Mouse (Mus musculus) regulatory T cell (primary cell): Measurements from ENCODE around the gene Cyb561.

Experiments
- in situ Hi-C: fragments of 300-600 bp; cut with MboI, MseI; formaldehyde crosslinking; loops from one replicate; pipeline ENCODE4 v1.15.1; 2025; ENCODE audit warnings: high pct_unique_total_duplicates

The Cyb561 gene

GRCm38 (mm10) chr11:105952111-105952510, 1.0 kb downstream of the Cyb561 start:
- in situ Hi-C loops, result no loop called here

GRCm38 (mm10) chr11:105951601-105952044, 1.5 kb downstream of the Cyb561 start:
- in situ Hi-C loops, result no loop called here

- in situ Hi-C loops, result no loop called here
Observed at GRCm38 (mm10) chr11:105950519-105950918, 2.6 kb downstream of the Cyb561 start.

DNA sequence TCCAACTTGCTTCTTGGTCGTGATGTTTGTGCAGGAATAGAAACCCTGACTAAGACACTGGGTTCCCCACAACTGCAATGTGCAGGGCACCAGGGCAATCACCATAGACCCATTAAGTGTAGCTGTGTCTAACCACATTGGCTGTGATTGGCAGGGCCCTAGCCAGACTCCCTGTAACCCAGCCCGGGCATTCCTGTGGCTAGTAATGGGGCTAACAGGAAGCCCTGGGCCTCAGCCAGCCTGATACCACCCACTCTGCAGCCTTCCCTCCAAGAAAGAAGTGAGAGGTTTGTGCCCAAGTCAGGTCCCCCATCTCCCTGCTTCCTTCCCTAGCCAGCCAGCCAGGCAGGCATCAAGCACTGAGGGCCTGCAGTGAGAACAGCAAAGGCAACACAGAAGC, 4.9 kb downstream of the Cyb561 start:
- in situ Hi-C loops, result no loop called here

DNA sequence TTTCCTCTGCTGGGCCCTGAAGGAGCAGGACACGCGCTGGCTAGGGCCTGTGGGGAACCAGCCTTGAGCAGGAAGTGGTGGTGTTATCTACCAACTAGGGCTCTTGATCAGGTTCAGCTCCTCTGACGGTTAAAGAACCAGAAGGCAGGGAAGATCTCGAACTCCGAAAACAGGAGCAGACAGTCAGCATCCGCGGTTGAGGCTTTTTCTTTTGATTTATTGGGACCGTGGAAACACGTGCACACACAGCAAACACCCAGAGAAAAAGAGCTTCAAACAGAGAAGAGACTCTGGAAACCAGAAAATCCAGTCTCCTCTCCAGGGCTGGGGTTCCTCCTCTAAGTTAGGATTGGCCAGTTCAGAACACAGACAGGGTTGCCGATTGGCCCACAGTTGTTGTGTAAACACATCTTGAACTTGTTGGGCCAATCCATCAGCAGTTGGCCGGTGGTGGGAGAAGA, 6.4 kb downstream of the Cyb561 start:
- in situ Hi-C loops, result no loop called here

- in situ Hi-C loops, result loop anchor here (5.0 kb wide), 1 partner anchor 47 kb away; the partner anchor contains the start of gene Ace3
Observed at GRCm38 (mm10) chr11:105944770-105945672, 8.1 kb downstream of the Cyb561 start.

GRCm38 (mm10) chr11:105944126-105944621, 9.0 kb downstream of the Cyb561 start:
- in situ Hi-C loops, result loop anchor here (5.0 kb wide), 1 partner anchor 48 kb away; the partner anchor contains the start of gene Ace3

DNA sequence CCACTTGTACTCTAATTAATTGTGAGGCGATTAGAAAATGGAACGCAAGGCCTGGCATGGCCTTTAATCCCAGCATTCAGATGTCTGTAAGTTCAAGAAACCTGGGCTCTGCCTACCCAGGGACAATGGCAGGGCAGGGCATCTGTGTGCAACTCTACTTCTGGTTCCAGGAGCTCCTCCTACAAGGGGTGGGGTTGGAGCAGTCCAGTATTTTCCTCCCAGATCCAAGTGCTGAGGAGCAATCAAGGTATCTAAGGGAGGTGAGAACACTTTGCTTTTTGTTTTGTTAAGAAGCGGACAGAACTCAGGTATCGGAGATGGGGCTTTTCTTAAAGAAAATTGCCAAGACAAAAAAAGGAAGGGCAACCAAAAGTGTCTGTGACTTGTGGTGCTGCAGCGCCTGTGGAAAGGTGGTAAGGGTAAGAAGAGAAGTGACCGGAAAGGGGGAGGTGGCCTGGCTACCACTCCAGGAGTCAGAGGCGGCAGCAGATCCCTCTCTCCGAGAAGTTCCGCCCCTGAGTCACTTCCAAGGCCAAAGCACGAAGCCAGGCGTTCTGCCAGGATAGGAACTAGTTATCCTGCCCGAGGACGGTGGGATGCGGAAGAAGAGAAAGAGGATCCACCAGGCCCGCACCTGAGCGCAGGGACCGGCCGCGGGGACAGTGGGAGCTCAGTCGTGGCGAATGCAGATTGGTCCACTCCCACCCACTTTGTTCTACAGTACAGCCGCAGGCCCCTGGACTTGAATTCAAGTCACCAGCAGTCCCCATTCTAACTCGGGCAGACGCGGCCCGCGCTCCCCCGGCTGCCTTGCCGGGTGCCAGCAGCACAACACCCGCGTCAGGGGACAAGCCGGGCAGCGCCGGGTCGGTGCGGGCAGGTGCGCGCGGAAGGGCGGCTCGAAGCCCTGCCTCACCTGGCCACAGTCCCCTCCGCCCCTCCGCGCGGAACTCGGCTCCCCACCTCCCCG, 9.7 kb downstream of the Cyb561 start:
- in situ Hi-C loops, result loop anchor here (5.0 kb wide), 1 partner anchor 49 kb away; the partner anchor contains the start of gene Ace3

GRCm38 (mm10) chr11:105941973-105942372, 11.2 kb downstream of the Cyb561 start:
- in situ Hi-C loops, result loop anchor here (5.0 kb wide), 1 partner anchor 50 kb away; the partner anchor contains the start of gene Ace3

- in situ Hi-C loops, result no loop called here
Observed at GRCm38 (mm10) chr11:105938771-105939170, 14.4 kb downstream of the Cyb561 start.

DNA sequence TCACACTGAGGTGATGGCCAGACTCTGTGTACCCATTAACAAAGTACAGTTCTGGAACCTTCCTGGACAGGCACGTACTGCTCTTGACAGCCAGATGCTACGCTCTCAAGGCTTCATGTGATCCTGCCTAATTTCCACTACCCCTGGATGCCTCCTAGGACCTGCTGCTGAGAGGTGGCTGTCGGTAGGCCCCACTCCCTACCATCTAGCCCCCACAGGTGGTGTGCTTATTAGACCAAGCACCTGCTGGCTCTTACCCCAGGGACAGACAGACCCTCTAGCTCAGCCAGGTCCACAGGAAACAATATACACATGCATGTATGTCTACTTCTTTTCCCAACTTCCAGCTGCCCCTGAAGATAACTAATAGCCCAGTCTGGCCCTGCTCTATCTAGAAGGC, 16.2 kb downstream of the Cyb561 start:
- in situ Hi-C loops, result no loop called here

- in situ Hi-C loops, result no loop called here
Observed at GRCm38 (mm10) chr11:105936200-105936599, 16.9 kb downstream of the Cyb561 start.

DNA sequence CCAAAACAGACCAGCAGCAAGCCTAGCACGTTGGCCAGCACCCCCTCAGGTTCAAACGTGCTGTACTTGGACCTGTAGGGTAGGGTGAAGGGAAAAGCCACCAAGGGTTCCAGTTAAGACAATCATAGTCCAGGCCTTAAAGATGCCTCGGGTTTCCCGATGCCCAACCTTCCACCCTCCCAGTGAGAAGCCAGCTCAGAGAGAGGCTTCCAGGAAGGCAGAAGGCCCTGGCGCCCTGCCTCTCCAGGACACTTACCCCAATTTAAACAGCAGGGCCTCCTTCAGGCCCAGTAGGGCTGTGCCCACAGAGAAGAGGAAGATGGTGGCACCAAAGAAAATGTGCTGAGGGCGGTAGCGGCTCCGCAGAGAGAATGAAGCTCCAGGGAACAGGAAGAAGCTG, 17.6 kb downstream of the Cyb561 start:
- in situ Hi-C loops, result no loop called here

DNA sequence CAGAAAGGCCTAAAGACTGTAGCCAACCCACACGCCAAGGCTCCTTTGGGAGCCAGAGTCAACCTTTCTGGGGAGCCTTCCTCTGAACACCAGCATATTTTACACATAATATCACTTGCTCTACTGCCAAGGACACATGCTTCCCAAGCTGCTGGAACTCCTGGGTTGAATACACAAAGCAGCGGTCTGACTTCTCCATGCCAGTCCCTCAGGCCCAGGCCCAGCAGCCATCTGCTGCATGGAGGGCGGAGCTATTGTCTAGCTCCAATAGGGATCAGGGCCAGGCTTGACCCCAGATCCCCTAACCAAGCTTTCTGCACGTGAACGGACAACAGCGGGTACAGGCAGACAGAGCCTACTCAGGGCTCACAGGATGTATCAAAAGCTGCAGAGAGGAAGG, 18.3 kb downstream of the Cyb561 start:
- in situ Hi-C loops, result no loop called here

DNA sequence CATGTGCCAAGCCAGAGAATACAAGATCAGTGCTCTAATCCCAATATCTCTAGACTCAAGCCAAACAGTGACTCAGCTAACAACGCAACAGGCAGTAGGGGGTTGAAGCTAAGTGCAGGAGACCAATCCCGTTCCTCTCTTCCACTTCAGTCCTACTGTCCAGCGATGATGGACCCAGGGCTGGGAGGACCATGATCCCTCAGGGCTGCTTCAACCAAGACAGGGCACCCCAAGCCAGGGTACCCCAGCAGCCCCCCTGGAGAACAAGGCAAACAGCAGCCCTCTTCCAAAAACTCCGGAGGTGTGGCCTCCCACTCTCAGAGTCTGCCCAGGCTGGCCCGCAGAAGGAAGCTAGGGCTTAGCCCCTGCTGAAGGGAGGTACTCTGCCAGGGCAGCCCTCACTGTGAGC, 18.8 kb downstream of the Cyb561 start:
- in situ Hi-C loops, result no loop called here

DNA sequence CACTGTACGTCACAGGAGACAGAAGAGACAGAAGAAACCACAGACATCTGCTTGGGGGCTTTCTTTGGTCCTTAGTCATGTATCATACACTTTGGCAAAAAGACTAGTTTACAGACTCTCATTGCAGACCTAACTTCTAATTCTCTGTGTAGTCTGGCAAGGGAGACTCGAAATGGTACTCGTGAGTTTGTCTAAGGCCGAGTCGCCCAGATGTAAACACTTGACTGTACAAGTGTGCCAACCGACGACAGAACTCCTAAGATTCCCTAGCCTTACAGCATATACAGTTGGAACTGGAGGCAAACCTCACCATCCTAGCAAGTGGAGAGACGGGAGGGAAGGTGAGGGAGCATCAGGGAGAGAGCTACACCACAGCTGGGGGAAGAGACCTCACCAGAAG, 19.4 kb downstream of the Cyb561 start:
- in situ Hi-C loops, result no loop called here

DNA sequence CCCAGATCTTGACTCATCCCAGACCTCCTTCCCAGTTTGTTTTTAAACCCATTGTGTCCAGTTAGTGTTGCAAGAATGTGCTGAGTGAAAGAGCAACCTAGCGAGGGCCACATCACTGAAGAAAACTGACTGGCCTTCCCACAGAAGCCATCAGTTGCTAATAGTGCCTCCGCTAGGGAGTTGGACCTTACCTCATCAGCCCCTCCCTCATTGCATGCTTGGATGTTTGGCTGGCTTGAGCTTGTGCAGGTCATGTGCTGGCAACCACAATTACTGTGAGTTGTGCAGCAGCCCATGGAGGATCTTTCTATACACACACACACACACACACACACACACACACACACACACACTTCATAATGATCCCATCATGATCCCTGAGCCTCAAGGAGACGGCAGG, 21.8 kb downstream of the Cyb561 start:
- in situ Hi-C loops, result no loop called here

- in situ Hi-C loops, result loop anchor here (10.0 kb wide), 1 partner anchor 247 kb away; no protein-coding TSS in a partner anchor
Observed at GRCm38 (mm10) chr11:105928171-105928570, 25.0 kb downstream of the Cyb561 start.

GRCm38 (mm10) chr11:105927065-105928030, 25.8 kb downstream of the Cyb561 start:
- in situ Hi-C loops, result loop anchor here (10.0 kb wide), 1 partner anchor 247 kb away; no protein-coding TSS in a partner anchor
